Mouse (Mus musculus): Measurements from ENCODE around the gene Sbk1. TPM values are rescaled to one million over a fixed set of nuclear protein-coding genes. Genes with fewer than 3 reads are reported as not detected.

The Sbk1 gene
- polyA plus RNA-seq, 1 experiment: 24.7 TPM

DNA sequence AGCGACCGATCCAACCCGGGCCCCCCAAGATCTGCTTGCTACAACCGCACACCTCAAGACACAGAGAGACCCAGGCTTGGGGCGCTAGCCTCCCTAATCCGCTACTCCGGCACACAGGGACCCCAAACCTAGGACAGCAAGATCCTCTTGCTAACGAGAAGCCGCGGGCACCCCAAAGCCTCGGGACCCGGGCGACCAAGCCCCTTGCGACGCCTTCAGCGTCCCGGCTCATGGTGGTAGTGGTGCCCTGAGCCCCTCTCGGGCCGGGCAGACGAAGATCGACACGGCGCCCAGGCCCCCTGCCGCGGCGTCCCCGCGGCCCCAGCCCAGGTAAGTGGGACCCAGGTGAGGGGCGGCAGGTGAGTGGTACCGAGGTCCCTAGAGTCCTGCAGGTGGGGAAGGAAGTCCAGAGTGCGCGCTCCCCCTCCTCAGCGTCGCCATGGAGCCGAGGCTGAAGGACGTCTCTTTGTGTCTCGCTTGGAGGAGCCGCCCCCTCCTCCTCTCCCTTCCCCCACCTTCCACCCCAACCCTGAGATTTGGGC, 422 bp downstream of the Sbk1 start:
- peaks cover 7% of the 10 kb centered on the region for H3K4me1 ChIP-seq (ENCODE audit: control insufficient read depth, insufficient read depth, low read length)

DNA sequence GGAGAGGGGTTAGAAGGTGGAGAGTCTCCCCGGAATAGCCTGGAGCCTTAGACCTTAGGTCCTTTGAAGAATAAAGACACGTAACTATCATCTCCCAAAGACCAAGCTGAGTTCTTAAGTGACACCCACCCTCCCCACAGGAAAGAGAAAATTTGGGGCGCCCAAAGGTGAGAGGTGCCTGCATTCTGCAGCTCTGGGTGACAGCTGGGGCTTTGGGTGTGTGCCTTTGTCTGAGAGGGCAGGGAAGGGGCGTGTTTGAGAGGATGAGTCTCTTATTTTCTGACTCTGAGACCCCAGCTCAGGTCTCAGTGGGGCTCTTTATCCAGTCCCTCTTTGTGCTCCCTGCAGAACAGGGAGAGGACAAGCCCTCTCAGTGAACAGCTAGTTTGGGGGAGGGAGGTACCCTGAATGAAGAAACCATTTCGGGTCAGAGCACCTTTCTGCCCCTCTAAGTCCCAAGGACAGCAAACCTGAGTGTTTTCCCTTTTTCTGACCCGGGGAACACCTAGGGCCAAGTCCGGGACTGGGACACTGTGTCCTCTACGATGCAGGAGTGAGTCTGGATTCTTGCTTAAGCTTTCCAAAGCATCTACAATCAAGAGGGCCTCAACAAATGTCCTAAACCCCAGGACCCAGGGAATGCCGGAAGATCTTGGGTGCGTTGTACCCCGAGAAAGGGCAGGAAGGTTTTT, 1.1 kb downstream of the Sbk1 start:
- no peak for TF ChIP-seq POLR2A (IDR thresholded peaks at IDR 0.05; ENCODE audit: insufficient read depth, low read length)
- TF ChIP-seq CTCF (IDR thresholded peaks at IDR 0.05; ENCODE audit: low read depth, low read length): no peak
- TF ChIP-seq EP300 (IDR thresholded peaks at IDR 0.05; ENCODE audit: insufficient read depth, low read depth, low read length): no peak
- H3K4me1 ChIP-seq (ENCODE audit: control insufficient read depth, insufficient read depth, low read length): peaks cover 7% of the 10 kb centered on the region

More for the DNA sequence above, 422 bp downstream of the Sbk1 start:
- H3K36me3 ChIP-seq (ENCODE audit: control insufficient read depth, insufficient read depth, low read length, poor library complexity, severe bottlenecking): peaks cover 5% of the 10 kb centered on the region; the same call in 1 of the 2 replicates
- H3K27ac ChIP-seq (ENCODE audit: insufficient read depth, low read length): no peak overlapping the region
- peak overlapping the region; percentile 96 for H3K4me3 ChIP-seq (ENCODE audit: low read depth, low read length)
- peak overlapping the region; percentile 95 for H3K9ac ChIP-seq (ENCODE audit: low read depth, poor library complexity, severe bottlenecking)
- no peaks in the 10 kb centered on the region for H3K27me3 ChIP-seq (ENCODE audit: control insufficient read depth, insufficient read depth, low read length, poor library complexity, severe bottlenecking)
- no peak for TF ChIP-seq POLR2A (IDR thresholded peaks at IDR 0.05; ENCODE audit: insufficient read depth, low read length)
- TF ChIP-seq CTCF (IDR thresholded peaks at IDR 0.05; ENCODE audit: low read depth, low read length): no peak
- TF ChIP-seq EP300 (IDR thresholded peaks at IDR 0.05; ENCODE audit: insufficient read depth, low read depth, low read length): no peak
- no peaks in the 10 kb centered on the region for H3K9me3 ChIP-seq (replicated peaks; ENCODE audit: control insufficient read depth, insufficient read depth, low read length, poor library complexity, severe bottlenecking)

DNA sequence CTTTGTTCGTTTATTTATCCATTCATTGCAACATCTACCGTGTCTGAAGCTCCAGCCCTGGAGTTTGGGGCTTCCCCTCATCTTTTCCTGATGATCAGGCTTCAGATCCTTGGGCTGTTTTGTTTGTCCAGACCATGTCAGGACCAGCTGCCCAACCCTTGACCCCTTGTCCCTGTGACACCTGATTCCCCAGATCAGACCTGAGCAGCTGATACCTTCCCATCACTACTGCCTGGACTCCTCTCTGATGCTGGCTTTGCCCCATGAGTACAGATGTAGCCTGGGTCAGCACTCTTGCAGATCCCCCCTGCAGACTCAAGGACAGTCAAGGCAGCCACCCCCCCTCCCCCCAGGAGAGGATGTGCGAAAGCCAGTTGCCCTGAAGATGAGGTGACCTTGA, 1.7 kb downstream of the Sbk1 start:
- Histone ChIP-seq H3K36me3 (ENCODE audit: control insufficient read depth, insufficient read depth, low read length, poor library complexity, severe bottlenecking) (peaks cover 5% of the 10 kb centered on the region; the same call in 1 of the 2 replicates), H3K4me1 (ENCODE audit: control insufficient read depth, insufficient read depth, low read length) (peaks cover 7% of the 10 kb centered on the region), H3K9ac (ENCODE audit: low read depth, poor library complexity, severe bottlenecking) (peak overlapping the region; percentile 5; the same call in 1 of the 2 replicates), H3K4me3 (ENCODE audit: low read depth, low read length) (no peak overlapping the region), H3K27ac (ENCODE audit: insufficient read depth, low read length) (no peak overlapping the region), H3K9me3 (replicated peaks; ENCODE audit: control insufficient read depth, insufficient read depth, low read length, poor library complexity, severe bottlenecking) (no peaks in the 10 kb centered on the region), H3K27me3 (ENCODE audit: control insufficient read depth, insufficient read depth, low read length, poor library complexity, severe bottlenecking) (no peaks in the 10 kb centered on the region)
- TF ChIP-seq CTCF (IDR thresholded peaks at IDR 0.05; ENCODE audit: low read depth, low read length): no peak
- TF ChIP-seq EP300 (IDR thresholded peaks at IDR 0.05; ENCODE audit: insufficient read depth, low read depth, low read length): no peak
- no peak for TF ChIP-seq POLR2A (IDR thresholded peaks at IDR 0.05; ENCODE audit: insufficient read depth, low read length)

More for the DNA sequence above, 1.1 kb downstream of the Sbk1 start:
- peak overlapping the region; percentile 96 for H3K4me3 ChIP-seq (ENCODE audit: low read depth, low read length)
- peaks cover 5% of the 10 kb centered on the region; the same call in 1 of the 2 replicates for H3K36me3 ChIP-seq (ENCODE audit: control insufficient read depth, insufficient read depth, low read length, poor library complexity, severe bottlenecking)
- no peak overlapping the region for H3K27ac ChIP-seq (ENCODE audit: insufficient read depth, low read length)
- H3K9me3 ChIP-seq (replicated peaks; ENCODE audit: control insufficient read depth, insufficient read depth, low read length, poor library complexity, severe bottlenecking): no peaks in the 10 kb centered on the region
- peak overlapping the region; percentile 95 for H3K9ac ChIP-seq (ENCODE audit: low read depth, poor library complexity, severe bottlenecking)
- H3K27me3 ChIP-seq (ENCODE audit: control insufficient read depth, insufficient read depth, low read length, poor library complexity, severe bottlenecking): no peaks in the 10 kb centered on the region

DNA sequence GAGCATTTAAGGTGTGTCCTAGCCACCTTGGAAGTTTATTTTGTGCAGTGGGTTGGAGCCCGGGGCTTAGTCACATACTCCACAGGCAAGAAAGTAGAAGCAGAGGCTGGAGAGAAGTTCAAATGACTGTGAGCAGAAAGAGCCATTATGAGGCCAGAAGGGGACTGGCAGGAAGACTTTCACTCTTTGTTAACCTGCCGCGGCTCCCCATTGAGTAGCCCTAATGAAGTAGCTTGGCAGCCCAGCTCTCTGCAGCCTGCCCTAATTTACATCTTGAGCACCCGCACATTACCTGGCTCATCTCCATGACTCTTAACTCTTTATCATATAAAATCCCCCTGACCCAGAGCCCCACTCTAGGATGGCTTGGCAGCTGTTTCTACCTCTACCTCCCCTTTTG, 2.2 kb downstream of the Sbk1 start:
- Histone ChIP-seq H3K36me3 (ENCODE audit: control insufficient read depth, insufficient read depth, low read length, poor library complexity, severe bottlenecking) (peaks cover 5% of the 10 kb centered on the region; the same call in 1 of the 2 replicates), H3K27ac (ENCODE audit: insufficient read depth, low read length) (no peak overlapping the region), H3K9ac (ENCODE audit: low read depth, poor library complexity, severe bottlenecking) (no peak overlapping the region), H3K4me1 (ENCODE audit: control insufficient read depth, insufficient read depth, low read length) (peaks cover 7% of the 10 kb centered on the region), H3K27me3 (ENCODE audit: control insufficient read depth, insufficient read depth, low read length, poor library complexity, severe bottlenecking) (no peaks in the 10 kb centered on the region), H3K9me3 (replicated peaks; ENCODE audit: control insufficient read depth, insufficient read depth, low read length, poor library complexity, severe bottlenecking) (no peaks in the 10 kb centered on the region), H3K4me3 (ENCODE audit: low read depth, low read length) (no peak overlapping the region)
- TF ChIP-seq CTCF (IDR thresholded peaks at IDR 0.05; ENCODE audit: low read depth, low read length) (no peak), POLR2A (IDR thresholded peaks at IDR 0.05; ENCODE audit: insufficient read depth, low read length) (no peak), EP300 (IDR thresholded peaks at IDR 0.05; ENCODE audit: insufficient read depth, low read depth, low read length) (no peak)

DNA sequence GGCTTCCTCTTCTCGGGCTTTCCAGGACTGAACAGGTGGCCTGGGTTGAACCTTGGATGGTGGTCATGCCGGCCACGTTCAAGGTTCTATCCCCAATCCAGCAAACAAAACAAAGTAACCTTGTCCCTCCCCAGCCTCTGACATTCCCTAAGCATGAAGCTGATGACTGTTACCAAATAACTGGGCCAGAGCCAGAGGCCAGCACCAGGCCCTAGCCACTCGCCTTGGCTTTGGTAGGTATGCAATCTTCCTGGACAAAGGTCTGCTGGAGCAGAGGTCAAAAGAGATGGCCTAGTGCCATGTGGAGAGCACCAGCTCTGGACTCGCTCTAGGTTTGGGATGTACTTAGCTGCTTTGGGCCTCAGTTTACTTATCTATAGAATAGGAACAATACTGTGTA, 3.3 kb downstream of the Sbk1 start:
- Histone ChIP-seq H3K27ac (ENCODE audit: insufficient read depth, low read length) (no peak overlapping the region), H3K4me3 (ENCODE audit: low read depth, low read length) (no peak overlapping the region), H3K9me3 (replicated peaks; ENCODE audit: control insufficient read depth, insufficient read depth, low read length, poor library complexity, severe bottlenecking) (no peaks in the 10 kb centered on the region), H3K4me1 (ENCODE audit: control insufficient read depth, insufficient read depth, low read length) (peaks cover 6% of the 10 kb centered on the region), H3K36me3 (ENCODE audit: control insufficient read depth, insufficient read depth, low read length, poor library complexity, severe bottlenecking) (peaks cover 5% of the 10 kb centered on the region; the same call in 1 of the 2 replicates), H3K27me3 (ENCODE audit: control insufficient read depth, insufficient read depth, low read length, poor library complexity, severe bottlenecking) (no peaks in the 10 kb centered on the region), H3K9ac (ENCODE audit: low read depth, poor library complexity, severe bottlenecking) (no peak overlapping the region)
- no peak for TF ChIP-seq EP300 (IDR thresholded peaks at IDR 0.05; ENCODE audit: insufficient read depth, low read depth, low read length)
- TF ChIP-seq CTCF (IDR thresholded peaks at IDR 0.05; ENCODE audit: low read depth, low read length): no peak
- no peak for TF ChIP-seq POLR2A (IDR thresholded peaks at IDR 0.05; ENCODE audit: insufficient read depth, low read length)

DNA sequence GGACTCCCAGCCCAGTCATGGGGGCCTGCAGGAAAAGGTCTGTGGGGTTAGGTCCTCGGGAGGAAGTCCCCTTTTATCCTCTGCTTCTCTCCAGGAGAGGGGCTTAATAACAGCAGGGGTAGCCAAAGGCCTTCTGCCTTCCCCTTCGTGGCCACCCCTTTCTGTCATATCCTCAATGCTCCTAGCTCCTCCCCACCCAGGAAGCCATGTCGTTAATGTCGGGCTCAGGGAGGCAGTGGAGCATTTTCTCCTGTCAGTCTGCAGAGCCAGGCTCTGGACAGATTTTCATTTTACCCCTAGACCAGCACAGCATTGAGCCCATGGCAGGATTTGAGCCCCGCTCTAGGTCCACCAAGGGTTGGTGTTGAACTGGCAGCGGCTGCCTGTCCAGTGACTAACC, 3.9 kb downstream of the Sbk1 start:
- Histone ChIP-seq H3K9ac (ENCODE audit: low read depth, poor library complexity, severe bottlenecking) (no peak overlapping the region), H3K36me3 (ENCODE audit: control insufficient read depth, insufficient read depth, low read length, poor library complexity, severe bottlenecking) (peaks cover 5% of the 10 kb centered on the region; the same call in 1 of the 2 replicates), H3K4me1 (ENCODE audit: control insufficient read depth, insufficient read depth, low read length) (peaks cover 3% of the 10 kb centered on the region), H3K27me3 (ENCODE audit: control insufficient read depth, insufficient read depth, low read length, poor library complexity, severe bottlenecking) (no peaks in the 10 kb centered on the region), H3K9me3 (replicated peaks; ENCODE audit: control insufficient read depth, insufficient read depth, low read length, poor library complexity, severe bottlenecking) (no peaks in the 10 kb centered on the region), H3K27ac (ENCODE audit: insufficient read depth, low read length) (no peak overlapping the region), H3K4me3 (ENCODE audit: low read depth, low read length) (no peak overlapping the region)
- no peak for TF ChIP-seq POLR2A (IDR thresholded peaks at IDR 0.05; ENCODE audit: insufficient read depth, low read length)
- TF ChIP-seq EP300 (IDR thresholded peaks at IDR 0.05; ENCODE audit: insufficient read depth, low read depth, low read length): no peak

Measured in ES-Bruce4 (cell line).